Mouse (Mus musculus): ENCODE results near the gene Vmn1r172. TPM values are rescaled to one million over a fixed set of nuclear protein-coding genes. Genes with fewer than 3 reads are reported as not detected.
"Not testable (repeated sequence)": the region's sequence is repeated elsewhere in the genome, so short reads cannot be mapped to it uniquely, and the experiment has no call there.

Gene Vmn1r172
- polyA plus RNA-seq (2015; fragmentation: Nextera tagmentation; extraction: Ambion mirVana), result not detected in 2 replicates

DNA sequence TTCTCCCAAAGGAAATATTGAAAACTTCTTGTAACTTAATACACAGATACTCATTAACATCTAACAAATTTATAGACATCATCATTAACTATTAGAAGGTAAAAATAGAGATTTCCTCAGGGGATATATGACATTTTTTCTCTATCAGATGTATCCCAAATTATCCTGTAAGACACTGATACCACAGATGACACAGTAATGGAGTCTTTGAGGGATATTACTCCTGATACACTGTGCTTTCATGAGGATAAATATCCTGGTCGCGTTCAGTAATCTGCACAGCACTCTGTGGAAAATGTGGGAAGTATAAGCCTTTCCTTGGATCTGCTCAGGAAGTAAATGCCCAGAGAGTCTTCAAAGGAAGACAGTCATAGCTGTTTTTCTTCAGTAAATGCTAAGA is at the start of gene Vmn1r172:
Gene Vmn1r172, plus strand, starts transcription at position 301 of the 400 bp plus-strand sequence.
- 65% methylated on average over 2 of the region's 2 CpGs for WGBS
- ATAC-seq, result no peak
- Histone ChIP-seq H3K4me1 (ENCODE audit: control insufficient read depth, insufficient read depth, low read length) (no peaks in the 10 kb centered on the region), H3K27me3 (replicated peaks; ENCODE audit: control insufficient read depth, insufficient read depth, low read length) (no peaks in the 10 kb centered on the region), H3K36me3 (ENCODE audit: control insufficient read depth, insufficient read depth, low read length) (no peaks in the 10 kb centered on the region), H3K27ac (ENCODE audit: low read length) (no peak within 1 kb of the TSS), H3K9ac (ENCODE audit: low read depth, low read length) (no peak within 1 kb of the TSS), H3K4me2 (ENCODE audit: low read depth, low read length) (no peak within 1 kb of the TSS), H3K4me3 (ENCODE audit: low read length) (no peak within 1 kb of the TSS), H3K9me3 (ENCODE audit: control insufficient read depth, low read length) (no peaks in the 10 kb centered on the region)

DNA sequence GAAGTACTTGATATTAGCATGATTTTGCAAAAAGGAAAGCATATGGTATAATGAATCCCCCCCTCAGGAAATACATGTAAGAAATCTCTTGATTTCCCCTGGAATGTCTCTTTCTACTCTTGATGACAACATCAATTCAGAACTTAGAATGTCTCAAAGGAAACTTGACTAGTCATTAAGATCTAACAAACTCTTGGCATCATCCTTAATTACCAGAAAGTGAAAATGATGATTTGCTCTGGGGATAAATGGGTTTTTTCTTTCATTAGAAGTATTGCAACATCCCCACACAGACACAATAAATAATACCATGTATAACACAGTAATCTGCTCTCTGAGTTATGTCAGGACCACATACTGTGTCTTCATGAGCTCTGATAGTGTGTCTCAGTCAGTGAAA is 27.7 kb upstream of the Vmn1r172 start, which contains the start of gene Vmn1r171:
Gene Vmn1r171, plus strand, starts transcription at position 301 of the 400 bp plus-strand sequence.
- no peak within 1 kb of the TSS for H3K27ac ChIP-seq (ENCODE audit: low read length)
- no peaks in the 10 kb centered on the region for H3K27me3 ChIP-seq (replicated peaks; ENCODE audit: control insufficient read depth, insufficient read depth, low read length)
- no peaks in the 10 kb centered on the region for H3K9me3 ChIP-seq (ENCODE audit: control insufficient read depth, low read length)
- no peaks in the 10 kb centered on the region for H3K4me1 ChIP-seq (ENCODE audit: control insufficient read depth, insufficient read depth, low read length)
- no peak for ATAC-seq
- H3K9ac ChIP-seq (ENCODE audit: low read depth, low read length), result no peak within 1 kb of the TSS
- no peak within 1 kb of the TSS for H3K4me3 ChIP-seq (ENCODE audit: low read length)
- no peak within 1 kb of the TSS for H3K4me2 ChIP-seq (ENCODE audit: low read depth, low read length)
- no peaks in the 10 kb centered on the region for H3K36me3 ChIP-seq (ENCODE audit: control insufficient read depth, insufficient read depth, low read length)

DNA sequence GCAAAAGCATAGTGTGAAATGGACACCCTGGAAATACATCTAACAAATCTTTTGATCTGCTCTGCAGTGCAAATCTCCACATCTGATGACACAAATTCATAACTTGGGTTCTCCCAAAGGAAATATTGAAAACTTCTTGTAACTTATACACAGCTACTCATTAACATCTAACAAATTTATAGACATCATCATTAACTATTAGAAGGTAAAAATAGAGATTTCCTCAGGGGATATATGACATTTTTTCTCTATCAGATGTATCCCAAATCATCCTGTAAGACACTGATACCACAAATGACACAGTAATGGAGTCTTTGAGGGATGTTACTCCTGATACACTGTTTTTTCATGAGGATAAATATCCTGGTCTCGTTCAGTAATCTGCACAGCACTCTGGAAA is 42.3 kb downstream of the Vmn1r172 start, which contains the start of gene Vmn1r173:
Gene Vmn1r173, plus strand, starts transcription at position 301 of the 400 bp plus-strand sequence.
- not testable (repeated sequence) for H3K36me3 ChIP-seq (ENCODE audit: control insufficient read depth, insufficient read depth, low read length); H3K4me2 ChIP-seq (ENCODE audit: low read depth, low read length); H3K4me1 ChIP-seq (ENCODE audit: control insufficient read depth, insufficient read depth, low read length); H3K9ac ChIP-seq (ENCODE audit: low read depth, low read length); H3K9me3 ChIP-seq (ENCODE audit: control insufficient read depth, low read length); H3K27ac ChIP-seq (ENCODE audit: low read length); ATAC-seq; H3K4me3 ChIP-seq (ENCODE audit: low read length); H3K27me3 ChIP-seq (replicated peaks; ENCODE audit: control insufficient read depth, insufficient read depth, low read length)
- 48% methylated on average over 1 of the region's 1 CpGs for WGBS

Other genes with a start within 250 kb of the Vmn1r172 start
- gene Vmn1r167, start 151.1 kb upstream of the Vmn1r172 start, polyA plus RNA-seq (2015; fragmentation: Nextera tagmentation; extraction: Ambion mirVana), result not detected in 2 replicates
- gene Vmn1r168, start 118.6 kb upstream of the Vmn1r172 start, polyA plus RNA-seq (2015; fragmentation: Nextera tagmentation; extraction: Ambion mirVana), result not detected in 2 replicates
- not detected in 2 replicates for gene Vmn1r169, start 82.8 kb upstream of the Vmn1r172 start, polyA plus RNA-seq (2015; fragmentation: Nextera tagmentation; extraction: Ambion mirVana)
- not detected in 2 replicates for gene Vmn1r170, start 52.1 kb upstream of the Vmn1r172 start, polyA plus RNA-seq (2015; fragmentation: Nextera tagmentation; extraction: Ambion mirVana)
- not detected in 2 replicates for gene Vmn1r171, start 27.6 kb upstream of the Vmn1r172 start, polyA plus RNA-seq (2015; fragmentation: Nextera tagmentation; extraction: Ambion mirVana)
- not detected in 2 replicates for gene Vmn1r173, start 42.4 kb downstream of the Vmn1r172 start, polyA plus RNA-seq (2015; fragmentation: Nextera tagmentation; extraction: Ambion mirVana)
- gene Vmn1r174, start 94.0 kb downstream of the Vmn1r172 start, polyA plus RNA-seq (2015; fragmentation: Nextera tagmentation; extraction: Ambion mirVana), result not detected in 2 replicates
- gene Vmn1r175, start 152.3 kb downstream of the Vmn1r172 start, polyA plus RNA-seq (2015; fragmentation: Nextera tagmentation; extraction: Ambion mirVana), result not detected in 2 replicates
- gene Vmn1r176, start 179.1 kb downstream of the Vmn1r172 start, polyA plus RNA-seq (2015; fragmentation: Nextera tagmentation; extraction: Ambion mirVana), result not detected in 2 replicates
- gene Vmn1r177, start 208.1 kb downstream of the Vmn1r172 start, polyA plus RNA-seq (2015; fragmentation: Nextera tagmentation; extraction: Ambion mirVana), result not detected in 2 replicates
- not detected in 2 replicates for gene Vmn1r178, start 233.7 kb downstream of the Vmn1r172 start, polyA plus RNA-seq (2015; fragmentation: Nextera tagmentation; extraction: Ambion mirVana)